Mouse (Mus musculus) testis, adult 2 months (tissue): Measurements from ENCODE around the gene Erp29. TPM values are rescaled to one million over a fixed set of nuclear protein-coding genes. Genes with fewer than 3 reads are reported as not detected.
A peak's percentile ranks its signal among the peaks of the same experiment; 100 is the strongest.

ENCODE experiments used
- H3K27ac ChIP-seq: fragments of 200-500 bp; 2 replicates; pipeline ENCODE4 v1.5.1; 2012; ENCODE audit warnings: low read depth, low read length; ENCODE audit not compliant: control insufficient read depth, insufficient read depth
- H3K27me3 ChIP-seq: fragments of 200-500 bp; 2 replicates; pipeline ENCODE4 v1.6.1; 2012; ENCODE audit warnings: mild to moderate bottlenecking, low read length, moderate library complexity; ENCODE audit not compliant: control insufficient read depth, insufficient read depth
- H3K36me3 ChIP-seq: fragments of 200-500 bp; 2 replicates; pipeline ENCODE4 v1.6.1; 2012; ENCODE audit warnings: mild to moderate bottlenecking, low read length; ENCODE audit not compliant: control insufficient read depth, insufficient read depth
- H3K4me1 ChIP-seq: fragments of 200-500 bp; 2 replicates; pipeline ENCODE4 v1.6.1; 2012; ENCODE audit warnings: low read length; ENCODE audit not compliant: control insufficient read depth, insufficient read depth
- H3K4me3 ChIP-seq: fragments of 200-500 bp; 2 replicates; pipeline ENCODE4 v1.5.1; 2012; ENCODE audit warnings: low read depth, mild to moderate bottlenecking, low read length, moderate library complexity, mixed read lengths; ENCODE audit not compliant: control insufficient read depth
- CTCF ChIP-seq: fragments of 200-500 bp; IDR thresholded peaks from 2 replicates; pipeline ENCODE4 v1.5.1; 2012; ENCODE audit warnings: low read depth, mild to moderate bottlenecking, inconsistent platforms, low read length, moderate library complexity; ENCODE audit not compliant: control insufficient read depth, insufficient read depth, insufficient replicate concordance
- POLR2A ChIP-seq: fragments of 200-500 bp; IDR thresholded peaks from 2 replicates; pipeline ENCODE4 v1.6.1; 2012; ENCODE audit warnings: low read depth, mild to moderate bottlenecking, inconsistent platforms, low read length, moderate library complexity; ENCODE audit not compliant: control insufficient read depth
- polyA plus RNA-seq: library from polyadenylated mRNA; depleted of rRNA; stranded (reverse); fragments of >200 nt; gene quantifications from 2 replicates; pipeline ENCODE4 v1.2.3, GENCODE M21; 2012; rRNA removed

Erp29 gene
- polyA plus RNA-seq, 1 experiment = 102 TPM

DNA sequence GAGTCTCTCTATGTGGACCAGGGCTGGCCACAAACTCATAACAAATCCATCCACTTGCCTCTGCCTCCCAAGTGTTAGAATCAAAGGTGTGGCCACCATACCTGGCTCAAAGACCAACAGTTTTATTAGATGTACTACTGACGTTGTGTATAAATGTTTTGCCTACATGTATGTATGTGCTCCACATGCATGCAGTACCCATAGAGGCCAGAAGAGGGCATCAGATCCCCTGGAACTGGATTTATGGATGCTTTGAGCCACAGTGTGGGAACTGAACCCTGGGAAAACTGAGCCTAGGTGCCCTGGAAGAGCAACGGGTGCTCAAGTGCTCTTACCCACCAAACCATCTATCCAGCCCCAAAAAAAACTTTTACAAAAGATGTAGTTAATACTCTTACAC is 71.6 kb downstream of the Erp29 start:
- Histone ChIP-seq H3K4me3 (no peak overlapping the region), H3K27ac (no peak overlapping the region), H3K4me1 (no peaks in the 10 kb centered on the region; the same call in 1 of the 2 replicates), H3K36me3 (peaks cover 7% of the 10 kb centered on the region), H3K27me3 (no peaks in the 10 kb centered on the region)
- TF ChIP-seq CTCF (peak; percentile 14; the same call in 1 of the 2 replicates), POLR2A (no peak)

DNA sequence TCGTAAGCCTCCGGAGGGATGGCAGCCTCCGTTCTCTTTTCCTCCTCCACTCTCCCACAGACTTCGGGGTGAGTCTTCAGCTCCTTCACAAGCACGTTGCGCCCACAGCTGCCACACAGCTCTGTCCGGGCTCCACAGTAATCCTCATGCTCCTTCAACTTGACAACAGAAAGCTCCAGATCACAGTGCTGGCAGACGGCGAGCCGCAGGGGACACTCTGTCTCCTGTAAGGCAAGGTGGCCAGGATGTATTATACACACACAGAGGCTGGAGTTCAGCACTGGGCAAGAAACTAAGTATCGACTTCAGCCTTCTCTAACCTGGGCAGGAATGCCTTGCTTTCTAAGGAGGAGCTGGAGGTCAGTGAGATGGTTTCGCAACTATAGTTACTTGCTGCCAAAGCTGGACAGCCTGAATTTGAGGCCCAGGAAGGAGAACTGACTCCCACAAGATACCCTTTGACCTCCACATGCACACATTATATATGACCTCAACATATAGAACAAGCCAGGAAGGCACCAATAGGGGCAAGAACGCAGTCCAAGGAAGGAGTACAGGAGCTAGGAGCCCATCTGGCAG is 73.5 kb downstream of the Erp29 start:
- no peak for TF ChIP-seq CTCF
- TF ChIP-seq POLR2A = no peak
- peaks cover 7% of the 10 kb centered on the region for H3K36me3 ChIP-seq
- no peaks in the 10 kb centered on the region for H3K4me1 ChIP-seq
- no peaks in the 10 kb centered on the region for H3K27me3 ChIP-seq
- H3K4me3 ChIP-seq = no peak overlapping the region
- H3K27ac ChIP-seq = no peak overlapping the region

Other genes with a start within 250 kb of the Erp29 start
- 84.3 and 103 TPM in 2 replicates for gene Rpl6, start 248.0 kb downstream of the Erp29 start, polyA plus RNA-seq
- 41.3 and 41.8 TPM in 2 replicates for gene Hectd4, start 232.3 kb downstream of the Erp29 start, polyA plus RNA-seq
- 334 and 348 TPM in 2 replicates for gene Trafd1, start 66.9 kb downstream of the Erp29 start, polyA plus RNA-seq
- gene Naa25, start 54.6 kb downstream of the Erp29 start, polyA plus RNA-seq = 26.4 and 27.7 TPM in 2 replicates
- 60.5 and 63.9 TPM in 2 replicates for gene Tmem116, start 613 bp downstream of the Erp29 start, polyA plus RNA-seq
- gene Adam1b, start 50.9 kb upstream of the Erp29 start, polyA plus RNA-seq = 79.7 and 85.1 TPM in 2 replicates
- gene Adam1a, start 93.0 kb upstream of the Erp29 start, polyA plus RNA-seq = 138 and 140 TPM in 2 replicates
- 0.14 TPM in 1 of 2 replicates, not detected in the other for gene Gm42878, start 93.0 kb upstream of the Erp29 start, polyA plus RNA-seq
- gene Mapkapk5, start 93.4 kb upstream of the Erp29 start, polyA plus RNA-seq = 21.9 and 28.4 TPM in 2 replicates
- gene Aldh2, start 141.3 kb upstream of the Erp29 start, polyA plus RNA-seq = 154 and 177 TPM in 2 replicates
- gene Acad12, start 166.4 kb upstream of the Erp29 start, polyA plus RNA-seq = 3.3 and 3.9 TPM in 2 replicates
- 5.7 and 5.9 TPM in 2 replicates for gene Acad10, start 208.0 kb upstream of the Erp29 start, polyA plus RNA-seq
- 116 and 128 TPM in 2 replicates for gene Brap, start 208.1 kb upstream of the Erp29 start, polyA plus RNA-seq